Mouse (Mus musculus): Measurements from ENCODE around the gene Slk. TPM values are rescaled to one million over a fixed set of nuclear protein-coding genes. Genes with fewer than 3 reads are reported as not detected.
"Not testable (repeated sequence)": the region's sequence is repeated elsewhere in the genome, so short reads cannot be mapped to it uniquely, and the experiment has no call there.

The Slk gene
- polyA plus RNA-seq, 1 experiment: 88.5 TPM

GRCm38 (mm10) chr19:47565031-47565654, 14.3 kb upstream of the Slk start:
- Histone ChIP-seq H3K4me3 (ENCODE audit: insufficient read depth, low read length) (no peak overlapping the region), H3K4me1 (ENCODE audit: control insufficient read depth, insufficient read depth, low read length) (peaks cover 5% of the 10 kb centered on the region), H3K27ac (ENCODE audit: insufficient read depth, low read depth, low read length) (no peak overlapping the region)
- TF ChIP-seq CTCF (IDR thresholded peaks at IDR 0.05; ENCODE audit: low read depth, low read length) (no peak), POLR2A (IDR thresholded peaks at IDR 0.05; ENCODE audit: borderline replicate concordance, low read depth, low read length) (no peak)

- H3K4me3 ChIP-seq (ENCODE audit: insufficient read depth, low read length): no peak overlapping the region
- H3K4me1 ChIP-seq (ENCODE audit: control insufficient read depth, insufficient read depth, low read length): peaks cover 8% of the 10 kb centered on the region
- H3K27ac ChIP-seq (ENCODE audit: insufficient read depth, low read depth, low read length): no peak overlapping the region
- TF ChIP-seq CTCF (IDR thresholded peaks at IDR 0.05; ENCODE audit: low read depth, low read length) (no peak), POLR2A (IDR thresholded peaks at IDR 0.05; ENCODE audit: borderline replicate concordance, low read depth, low read length) (no peak)
Observed at GRCm38 (mm10) chr19:47565994-47566393, 13.5 kb upstream of the Slk start.

GRCm38 (mm10) chr19:47570042-47570441, 9.4 kb upstream of the Slk start:
- no peak overlapping the region for H3K4me3 ChIP-seq (ENCODE audit: insufficient read depth, low read length)
- H3K4me1 ChIP-seq (ENCODE audit: control insufficient read depth, insufficient read depth, low read length): peaks cover 8% of the 10 kb centered on the region
- no peak overlapping the region for H3K27ac ChIP-seq (ENCODE audit: insufficient read depth, low read depth, low read length)
- no peak for TF ChIP-seq CTCF (IDR thresholded peaks at IDR 0.05; ENCODE audit: low read depth, low read length)
- TF ChIP-seq POLR2A (IDR thresholded peaks at IDR 0.05; ENCODE audit: borderline replicate concordance, low read depth, low read length): no peak

DNA sequence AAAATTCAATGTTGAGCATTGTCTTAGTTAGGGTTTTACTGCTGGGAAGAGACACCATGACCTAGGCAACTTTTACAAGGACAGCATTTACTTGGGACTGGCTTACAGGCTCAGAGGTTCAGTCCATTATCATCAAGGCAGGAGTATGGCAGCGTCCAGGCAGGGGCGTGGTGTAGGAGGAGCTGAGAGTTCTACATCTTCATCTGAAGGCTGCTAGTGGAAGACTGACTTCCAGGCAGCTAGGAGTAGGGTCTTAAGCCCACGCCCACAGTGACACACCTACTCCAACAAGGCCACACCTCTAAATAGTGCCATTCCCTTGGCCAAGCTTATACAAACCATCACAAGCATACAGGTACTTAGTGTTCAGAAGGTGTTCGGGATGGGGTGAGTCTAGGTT, 7.5 kb upstream of the Slk start:
- not testable (repeated sequence) for H3K4me3 ChIP-seq (ENCODE audit: insufficient read depth, low read length); H3K4me1 ChIP-seq (ENCODE audit: control insufficient read depth, insufficient read depth, low read length); H3K27ac ChIP-seq (ENCODE audit: insufficient read depth, low read depth, low read length)

DNA sequence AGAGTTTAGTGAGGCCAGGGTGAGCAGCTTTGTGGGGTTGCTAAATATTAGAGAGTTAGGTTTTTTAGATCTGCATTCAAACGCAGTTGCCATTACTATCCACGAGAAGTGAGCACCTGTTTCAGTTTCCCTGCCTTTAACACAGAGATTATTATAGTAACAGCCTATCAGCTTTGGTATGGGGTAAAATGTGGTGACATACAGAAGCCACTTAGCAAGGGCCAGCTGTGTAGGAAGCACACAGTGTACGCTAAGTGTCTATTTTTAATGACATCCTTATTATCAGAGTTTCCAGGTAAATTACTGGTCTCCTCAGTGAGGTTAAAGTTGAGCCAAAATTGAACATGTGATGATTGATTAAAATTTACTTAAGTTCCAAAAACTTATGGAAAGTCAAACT, 5.8 kb upstream of the Slk start:
- TF ChIP-seq CTCF (IDR thresholded peaks at IDR 0.05; ENCODE audit: low read depth, low read length) (no peak), POLR2A (IDR thresholded peaks at IDR 0.05; ENCODE audit: borderline replicate concordance, low read depth, low read length) (no peak)
- Histone ChIP-seq H3K4me3 (ENCODE audit: insufficient read depth, low read length) (no peak overlapping the region), H3K4me1 (ENCODE audit: control insufficient read depth, insufficient read depth, low read length) (peaks cover 10% of the 10 kb centered on the region), H3K27ac (ENCODE audit: insufficient read depth, low read depth, low read length) (no peak overlapping the region)

- peaks cover 4% of the 10 kb centered on the region; the same call in 1 of the 2 replicates for H3K4me1 ChIP-seq (ENCODE audit: control insufficient read depth, insufficient read depth, low read length)
- peak overlapping the region; percentile 65 for H3K4me3 ChIP-seq (ENCODE audit: insufficient read depth, low read length)
- TF ChIP-seq POLR2A (IDR thresholded peaks at IDR 0.05; ENCODE audit: borderline replicate concordance, low read depth, low read length): no peak
- no peak for TF ChIP-seq CTCF (IDR thresholded peaks at IDR 0.05; ENCODE audit: low read depth, low read length)
- peak overlapping the region; percentile 64 for H3K27ac ChIP-seq (ENCODE audit: insufficient read depth, low read depth, low read length)
Observed at GRCm38 (mm10) chr19:47578581-47579224, 775 bp upstream of the Slk start.

GRCm38 (mm10) chr19:47579788-47580631, 532 bp downstream of the Slk start:
- H3K4me3 ChIP-seq (ENCODE audit: insufficient read depth, low read length): peak overlapping the region; percentile 65
- TF ChIP-seq CTCF (IDR thresholded peaks at IDR 0.05; ENCODE audit: low read depth, low read length) (no peak), POLR2A (IDR thresholded peaks at IDR 0.05; ENCODE audit: borderline replicate concordance, low read depth, low read length) (no peak)
- peak overlapping the region; percentile 84 for H3K27ac ChIP-seq (ENCODE audit: insufficient read depth, low read depth, low read length)
- peaks cover 6% of the 10 kb centered on the region; the same call in 1 of the 2 replicates for H3K4me1 ChIP-seq (ENCODE audit: control insufficient read depth, insufficient read depth, low read length)

DNA sequence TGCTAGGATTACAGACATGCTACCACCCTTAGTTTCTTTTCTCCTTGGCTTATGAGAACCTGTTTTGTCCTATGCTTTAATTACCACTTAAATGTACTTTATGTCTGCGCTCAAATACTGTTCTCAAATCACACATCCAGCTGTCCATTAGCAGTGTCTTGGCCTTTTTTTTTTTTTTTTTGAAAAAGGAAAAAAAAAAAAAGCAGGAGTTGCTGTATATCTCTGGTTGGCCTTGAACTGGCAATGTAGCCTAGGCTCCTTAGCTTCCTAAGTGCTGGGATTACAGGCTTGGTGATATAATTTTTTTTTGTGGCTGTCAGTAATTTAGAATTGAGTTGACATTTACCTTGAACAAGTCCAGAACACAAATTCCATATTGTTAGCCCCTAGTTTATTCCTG, 6.3 kb downstream of the Slk start:
- TF ChIP-seq CTCF (IDR thresholded peaks at IDR 0.05; ENCODE audit: low read depth, low read length) (no peak), POLR2A (IDR thresholded peaks at IDR 0.05; ENCODE audit: borderline replicate concordance, low read depth, low read length) (no peak)
- H3K27ac ChIP-seq (ENCODE audit: insufficient read depth, low read depth, low read length): no peak overlapping the region
- no peak overlapping the region for H3K4me3 ChIP-seq (ENCODE audit: insufficient read depth, low read length)
- H3K4me1 ChIP-seq (ENCODE audit: control insufficient read depth, insufficient read depth, low read length): peaks cover 9% of the 10 kb centered on the region

- TF ChIP-seq CTCF (IDR thresholded peaks at IDR 0.05; ENCODE audit: low read depth, low read length): no peak
- no peak for TF ChIP-seq POLR2A (IDR thresholded peaks at IDR 0.05; ENCODE audit: borderline replicate concordance, low read depth, low read length)
- H3K4me1 ChIP-seq (ENCODE audit: control insufficient read depth, insufficient read depth, low read length): peaks cover 9% of the 10 kb centered on the region
- no peak overlapping the region for H3K4me3 ChIP-seq (ENCODE audit: insufficient read depth, low read length)
- no peak overlapping the region for H3K27ac ChIP-seq (ENCODE audit: insufficient read depth, low read depth, low read length)
Observed at GRCm38 (mm10) chr19:47587009-47587408, 7.5 kb downstream of the Slk start.

DNA sequence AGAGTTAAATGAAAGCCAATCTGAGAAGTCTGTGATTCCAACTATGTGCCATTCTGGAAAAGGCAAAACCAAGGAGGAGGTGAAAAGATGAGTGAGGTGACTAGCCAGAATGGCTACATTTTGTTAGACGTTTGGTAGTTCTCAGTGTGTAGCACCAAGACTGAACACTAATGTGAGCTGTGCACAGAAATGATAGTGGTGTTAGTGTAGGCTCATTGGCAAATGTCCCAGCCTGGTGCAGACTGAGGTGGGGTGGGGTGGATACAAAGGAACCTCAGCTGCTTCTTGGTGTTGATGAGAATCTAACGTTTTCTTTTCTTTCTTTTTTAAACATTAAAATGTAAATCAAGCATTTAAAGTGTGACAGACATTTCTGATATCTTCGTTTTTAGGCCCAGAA, 29.0 kb downstream of the Slk start:
- no peak overlapping the region for H3K4me3 ChIP-seq (ENCODE audit: insufficient read depth, low read length)
- TF ChIP-seq POLR2A (IDR thresholded peaks at IDR 0.05; ENCODE audit: borderline replicate concordance, low read depth, low read length) (no peak), CTCF (IDR thresholded peaks at IDR 0.05; ENCODE audit: low read depth, low read length) (no peak)

More for the DNA sequence above, 29.0 kb downstream of the Slk start:
- H3K4me1 ChIP-seq (ENCODE audit: control insufficient read depth, insufficient read depth, low read length): no peaks in the 10 kb centered on the region
- no peak overlapping the region for H3K27ac ChIP-seq (ENCODE audit: insufficient read depth, low read depth, low read length)
